Mouse (Mus musculus): ENCODE measurements around the gene Snx11. TPM values are rescaled to one million over a fixed set of nuclear protein-coding genes. Genes with fewer than 3 reads are reported as not detected.

The Snx11 gene
- polyA plus RNA-seq, 1 experiment from 2014 or later = 14.3 TPM

DNA sequence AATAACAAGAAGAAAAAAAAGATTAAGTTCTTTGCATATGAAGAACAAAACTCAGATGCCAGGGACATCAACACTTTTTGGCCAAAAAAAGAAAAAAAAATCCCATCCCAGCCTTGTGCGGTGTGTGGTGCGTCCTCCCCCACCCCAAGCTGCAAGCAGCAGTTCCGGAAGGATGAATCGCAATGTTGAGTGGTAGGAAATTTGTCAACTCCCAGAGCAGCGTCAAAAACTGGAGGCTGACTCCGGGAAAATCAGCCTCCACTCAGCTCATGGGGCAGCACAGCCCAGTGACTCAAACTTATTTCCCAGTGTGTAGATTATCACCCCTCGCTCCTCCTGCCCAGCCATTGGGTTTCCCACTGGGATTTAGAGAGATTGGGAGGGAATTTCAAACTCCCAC is 15.4 kb downstream of the Snx11 start:
- no peaks in the 10 kb centered on the region for H3K9me3 ChIP-seq (replicated peaks)
- no peak overlapping the region for H3K9ac ChIP-seq
- 55% methylated on average over 7 of the region's 7 CpGs for WGBS
- no peaks in the 10 kb centered on the region for H3K36me3 ChIP-seq
- no peak for ATAC-seq (ENCODE audit: insufficient number of reproducible peaks, low FRiP score)
- H3K4me2 ChIP-seq = no peak overlapping the region
- H3K27me3 ChIP-seq (replicated peaks) = no peaks in the 10 kb centered on the region
- no peak overlapping the region for H3K4me3 ChIP-seq
- H3K4me1 ChIP-seq (replicated peaks) = 0 out of 2 replicates have a peak, but pooled peaks cover 6% of the 10 kb centered on the region
- H3K27ac ChIP-seq (ENCODE audit: poor library complexity, severe bottlenecking) = no peak overlapping the region

DNA sequence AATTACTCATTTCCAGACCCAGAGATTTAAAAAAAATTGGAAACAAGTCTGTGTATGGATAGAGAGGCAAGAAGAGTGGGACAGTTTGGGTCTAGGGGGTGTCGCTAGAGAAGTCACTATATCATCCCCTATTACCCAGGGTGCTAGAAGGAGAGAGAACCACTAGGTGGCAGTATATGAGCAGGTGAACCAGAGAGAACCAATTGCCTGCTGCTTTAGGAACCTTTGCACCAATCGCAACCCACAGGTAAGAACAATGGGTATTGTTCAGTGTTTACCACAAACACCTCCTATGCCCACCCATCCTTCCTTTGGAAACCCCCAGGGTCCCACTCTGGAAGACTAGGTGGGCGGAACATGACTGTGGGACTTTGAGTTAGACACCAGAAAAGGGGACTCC is 17.3 kb downstream of the Snx11 start:
- Histone ChIP-seq H3K9me3 (replicated peaks) (peaks cover 4% of the 10 kb centered on the region; the same call in 1 of the 2 replicates), H3K9ac (no peak overlapping the region), H3K36me3 (no peaks in the 10 kb centered on the region), H3K4me1 (replicated peaks) (0 out of 2 replicates have a peak, but pooled peaks cover 6% of the 10 kb centered on the region), H3K4me2 (no peak overlapping the region), H3K27ac (ENCODE audit: poor library complexity, severe bottlenecking) (no peak overlapping the region), H3K4me3 (no peak overlapping the region), H3K27me3 (replicated peaks) (no peaks in the 10 kb centered on the region)
- peak; percentile 63; the same call in 1 of the 2 replicates for ATAC-seq (ENCODE audit: insufficient number of reproducible peaks, low FRiP score)
- 31% methylated on average over 3 of the region's 3 CpGs for WGBS

DNA sequence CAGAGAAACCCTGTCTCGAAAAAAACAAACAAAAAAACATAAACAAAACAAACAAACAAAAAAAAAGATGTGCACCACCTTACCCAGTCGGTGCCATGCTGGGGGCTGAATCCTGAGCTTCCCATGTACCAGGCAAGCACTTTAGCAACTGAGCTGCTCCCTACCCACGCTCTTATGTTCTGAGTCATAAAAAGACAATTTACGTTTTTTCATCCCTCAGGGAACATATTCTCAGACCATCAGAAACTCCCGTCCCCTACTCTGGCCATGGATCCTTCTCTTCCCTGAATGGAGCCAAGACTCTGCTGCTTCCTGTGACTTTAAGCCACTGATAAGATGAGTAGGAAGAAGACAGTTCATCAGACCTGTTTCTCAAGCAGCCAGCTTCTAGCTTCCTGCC is 19.0 kb downstream of the Snx11 start:
- Histone ChIP-seq H3K4me3 (no peak overlapping the region), H3K4me2 (no peak overlapping the region), H3K36me3 (no peaks in the 10 kb centered on the region), H3K9me3 (replicated peaks) (peaks cover 6% of the 10 kb centered on the region; the same call in 1 of the 2 replicates), H3K27ac (ENCODE audit: poor library complexity, severe bottlenecking) (no peak overlapping the region), H3K4me1 (replicated peaks) (no peaks in the 10 kb centered on the region), H3K27me3 (replicated peaks) (no peaks in the 10 kb centered on the region), H3K9ac (no peak overlapping the region)
- 63% methylated on average over 5 of the region's 5 CpGs for WGBS
- no peak for ATAC-seq (ENCODE audit: insufficient number of reproducible peaks, low FRiP score)

- Histone ChIP-seq H3K36me3 (no peaks in the 10 kb centered on the region), H3K9ac (no peak overlapping the region), H3K4me2 (no peak overlapping the region), H3K4me3 (no peak overlapping the region), H3K27ac (ENCODE audit: poor library complexity, severe bottlenecking) (no peak overlapping the region), H3K9me3 (replicated peaks) (peaks cover 6% of the 10 kb centered on the region; the same call in 1 of the 2 replicates), H3K4me1 (replicated peaks) (no peaks in the 10 kb centered on the region), H3K27me3 (replicated peaks) (no peaks in the 10 kb centered on the region)
- 50% methylated on average over 4 of the region's 4 CpGs for WGBS
- ATAC-seq (ENCODE audit: insufficient number of reproducible peaks, low FRiP score) = no peak
Observed at GRCm38 (mm10) chr11:96757421-96757820, 19.9 kb downstream of the Snx11 start.

- peaks cover 6% of the 10 kb centered on the region; the same call in 1 of the 2 replicates for H3K9me3 ChIP-seq (replicated peaks)
- 86% methylated on average over 2 of the region's 2 CpGs for WGBS
- H3K4me2 ChIP-seq = no peak overlapping the region
- no peak for ATAC-seq (ENCODE audit: insufficient number of reproducible peaks, low FRiP score)
- no peaks in the 10 kb centered on the region for H3K36me3 ChIP-seq
- H3K4me3 ChIP-seq = no peak overlapping the region
- H3K27ac ChIP-seq (ENCODE audit: poor library complexity, severe bottlenecking) = no peak overlapping the region
- H3K27me3 ChIP-seq (replicated peaks) = no peaks in the 10 kb centered on the region
- H3K9ac ChIP-seq = no peak overlapping the region
- no peaks in the 10 kb centered on the region for H3K4me1 ChIP-seq (replicated peaks)
Observed at GRCm38 (mm10) chr11:96755298-96755697, 22.1 kb downstream of the Snx11 start.

- no peak overlapping the region for H3K27ac ChIP-seq (ENCODE audit: poor library complexity, severe bottlenecking)
- no peak overlapping the region for H3K4me2 ChIP-seq
- ATAC-seq (ENCODE audit: insufficient number of reproducible peaks, low FRiP score) = no peak
- 55% methylated on average over 3 of the region's 3 CpGs for WGBS
- peaks cover 11% of the 10 kb centered on the region; the same call in 1 of the 2 replicates for H3K27me3 ChIP-seq (replicated peaks)
- no peak overlapping the region for H3K4me3 ChIP-seq
- no peaks in the 10 kb centered on the region for H3K4me1 ChIP-seq (replicated peaks)
- H3K36me3 ChIP-seq = no peaks in the 10 kb centered on the region
- H3K9ac ChIP-seq = no peak overlapping the region
- no peaks in the 10 kb centered on the region for H3K9me3 ChIP-seq (replicated peaks)
Observed at GRCm38 (mm10) chr11:96747555-96747954, 29.8 kb downstream of the Snx11 start.

DNA sequence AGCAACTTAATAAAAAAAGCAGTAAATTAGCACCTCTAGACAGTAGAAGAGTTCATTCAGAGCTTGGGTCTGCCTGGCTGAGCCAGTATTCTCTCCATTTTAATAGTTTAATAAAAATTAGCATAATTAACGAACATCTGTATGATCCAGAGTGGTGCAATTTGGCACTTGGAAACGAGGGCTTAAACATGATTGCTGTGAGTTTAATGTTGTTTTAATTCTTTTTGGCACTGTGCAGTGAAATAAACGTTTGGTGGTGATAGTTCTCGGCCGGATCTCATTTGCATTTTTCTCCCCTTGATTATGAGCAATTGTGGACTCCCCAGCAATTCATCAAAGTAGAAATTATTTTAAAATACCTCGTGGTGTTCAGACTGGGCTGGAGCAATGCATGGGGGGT is 30.7 kb downstream of the Snx11 start:
- peaks cover 20% of the 10 kb centered on the region; the same call in 1 of the 2 replicates for H3K27me3 ChIP-seq (replicated peaks)
- WGBS = 70% methylated on average over 6 of the region's 6 CpGs
- H3K9ac ChIP-seq = no peak overlapping the region
- no peak for ATAC-seq (ENCODE audit: insufficient number of reproducible peaks, low FRiP score)
- H3K9me3 ChIP-seq (replicated peaks) = no peaks in the 10 kb centered on the region
- no peaks in the 10 kb centered on the region for H3K36me3 ChIP-seq
- H3K4me2 ChIP-seq = no peak overlapping the region
- no peak overlapping the region for H3K27ac ChIP-seq (ENCODE audit: poor library complexity, severe bottlenecking)
- no peak overlapping the region for H3K4me3 ChIP-seq
- H3K4me1 ChIP-seq (replicated peaks) = no peaks in the 10 kb centered on the region

GRCm38 (mm10) chr11:96743891-96744290 is 33.5 kb downstream of the Snx11 start:
- H3K27me3 ChIP-seq (replicated peaks) = peaks cover 35% of the 10 kb centered on the region
- no peak overlapping the region for H3K27ac ChIP-seq (ENCODE audit: poor library complexity, severe bottlenecking)
- H3K9me3 ChIP-seq (replicated peaks) = no peaks in the 10 kb centered on the region
- no peak overlapping the region for H3K4me2 ChIP-seq
- no peaks in the 10 kb centered on the region for H3K4me1 ChIP-seq (replicated peaks)
- no peak for ATAC-seq (ENCODE audit: insufficient number of reproducible peaks, low FRiP score)
- WGBS = 78% methylated on average over 4 of the region's 4 CpGs
- no peak overlapping the region for H3K9ac ChIP-seq
- H3K36me3 ChIP-seq = no peaks in the 10 kb centered on the region
- no peak overlapping the region for H3K4me3 ChIP-seq

DNA sequence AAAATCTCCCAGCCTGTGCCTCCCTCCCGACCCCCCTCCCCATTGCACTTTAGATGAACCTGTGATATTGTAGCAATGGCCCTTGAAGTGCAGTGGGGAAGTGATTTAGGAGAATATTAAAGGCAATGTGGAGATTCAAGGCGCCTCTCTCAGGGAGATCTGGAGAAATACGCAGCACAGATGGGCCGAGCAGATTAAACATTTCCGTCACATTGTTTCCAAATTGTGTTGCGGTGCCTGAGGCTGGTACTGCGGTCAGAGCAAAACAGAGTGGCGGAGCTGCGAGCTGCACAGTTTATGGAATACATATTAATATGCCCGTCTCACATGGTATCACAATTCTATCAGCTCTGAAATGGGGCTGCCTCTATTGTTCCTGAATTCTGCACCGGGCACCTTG is 34.4 kb downstream of the Snx11 start:
- Histone ChIP-seq H3K4me2 (no peak overlapping the region), H3K27ac (ENCODE audit: poor library complexity, severe bottlenecking) (no peak overlapping the region), H3K9ac (no peak overlapping the region), H3K4me3 (no peak overlapping the region), H3K9me3 (replicated peaks) (no peaks in the 10 kb centered on the region), H3K4me1 (replicated peaks) (no peaks in the 10 kb centered on the region), H3K36me3 (no peaks in the 10 kb centered on the region), H3K27me3 (replicated peaks) (peaks cover 35% of the 10 kb centered on the region)
- WGBS = 69% methylated on average over 11 of the region's 11 CpGs
- ATAC-seq (ENCODE audit: insufficient number of reproducible peaks, low FRiP score) = no peak

GRCm38 (mm10) chr11:96741995-96742394 is 35.4 kb downstream of the Snx11 start:
- ATAC-seq (ENCODE audit: insufficient number of reproducible peaks, low FRiP score) = no peak
- no peak overlapping the region for H3K4me2 ChIP-seq

DNA sequence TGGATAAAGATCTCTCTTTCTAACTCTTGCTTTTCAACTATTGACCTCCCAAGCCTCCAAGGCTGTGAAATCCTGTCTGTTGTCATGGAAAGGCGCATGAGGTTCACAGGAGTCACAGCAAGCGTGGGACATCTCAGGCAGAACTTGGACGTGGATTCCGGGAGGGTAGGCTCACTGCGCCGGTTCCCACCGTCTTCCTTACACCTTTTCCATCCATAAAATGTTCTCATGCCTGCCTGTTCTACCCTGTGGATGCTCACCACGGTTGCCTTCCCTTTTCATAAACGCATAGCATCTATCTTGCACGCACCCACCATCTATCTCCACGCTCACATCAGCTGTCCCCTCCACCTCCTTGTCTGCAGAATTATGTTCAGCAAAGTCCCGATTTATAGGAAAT is 36.6 kb downstream of the Snx11 start:
- Histone ChIP-seq H3K36me3 (no peaks in the 10 kb centered on the region), H3K27ac (ENCODE audit: poor library complexity, severe bottlenecking) (no peak overlapping the region), H3K4me1 (replicated peaks) (peaks cover 6% of the 10 kb centered on the region), H3K9ac (no peak overlapping the region), H3K4me3 (no peak overlapping the region), H3K27me3 (replicated peaks) (peaks cover 43% of the 10 kb centered on the region), H3K4me2 (no peak overlapping the region), H3K9me3 (replicated peaks) (no peaks in the 10 kb centered on the region)
- ATAC-seq (ENCODE audit: insufficient number of reproducible peaks, low FRiP score) = no peak
- WGBS = 67% methylated on average over 12 of the region's 12 CpGs

More at GRCm38 (mm10) chr11:96741995-96742394, 35.4 kb downstream of the Snx11 start:
- no peaks in the 10 kb centered on the region for H3K9me3 ChIP-seq (replicated peaks)
- no peak overlapping the region for H3K9ac ChIP-seq
- no peak overlapping the region for H3K4me3 ChIP-seq
- no peak overlapping the region for H3K27ac ChIP-seq (ENCODE audit: poor library complexity, severe bottlenecking)
- 38% methylated on average over 12 of the region's 12 CpGs for WGBS
- no peaks in the 10 kb centered on the region for H3K36me3 ChIP-seq
- peaks cover 39% of the 10 kb centered on the region for H3K27me3 ChIP-seq (replicated peaks)
- no peaks in the 10 kb centered on the region for H3K4me1 ChIP-seq (replicated peaks)

Data from heart, embryonic 12.5 days (tissue).